Mouse (Mus musculus) macrophage (primary cell): Measurements from ENCODE around the gene Pex5l. TPM values are rescaled to one million over a fixed set of nuclear protein-coding genes. Genes with fewer than 3 reads are reported as not detected.

Experiments
- H3K27ac ChIP-seq: fragments of 350-480 bp; formaldehyde crosslinking; 2 replicates; pipeline ENCODE4 v1.9.0; 2021
- H3K36me3 ChIP-seq: fragments of 350-480 bp; formaldehyde crosslinking; 2 replicates; pipeline ENCODE4 v1.9.0; 2021; ENCODE audit errors: inconsistent target
- H3K4me3 ChIP-seq: fragments of 350-480 bp; formaldehyde crosslinking; 2 replicates; pipeline ENCODE4 v1.9.0; 2021; ENCODE audit errors: inconsistent target
- H3K79me2 ChIP-seq: fragments of 350-480 bp; formaldehyde crosslinking; 2 replicates; pipeline ENCODE4 v1.9.0; 2021; ENCODE audit errors: inconsistent target
- WGBS: methylation state at CpG from one replicate; pipeline ENCODE4 v1.1.7; 2026; ENCODE audit warnings: inconsistent platforms; ENCODE audit not compliant: missing documents; 5-methylcytosine and 5-hydroxymethylcytosine counted together
- polyA plus RNA-seq: library from polyadenylated mRNA; stranded (reverse); fragments of 250-400 nt; gene quantifications from 3 replicates; pipeline ENCODE4 v1.2.4, GENCODE M21; 2018; ENCODE audit warnings: inconsistent platforms
- total RNA-seq, 78 experiments: library from RNA; depleted of rRNA; stranded (reverse); fragments of 250-400 nt; gene quantifications; 1 replicate in 9 of 78; 2 replicates in 24 of 78; 3 replicates in 43 of 78; 4 replicates in 2 of 78; pipeline ENCODE4 v1.2.4; 2018; ENCODE audit warnings: inconsistent platforms in 56 of 78

Pex5l gene
- total RNA-seq (2018; cell fraction: chromatin; rRNA removed) = not detected
- total RNA-seq (2018; cell fraction: cytosol; rRNA removed) = not detected
- not detected for total RNA-seq (2018; cell fraction: nucleus; rRNA removed)
- polyA plus RNA-seq = not detected in 3 replicates

- Histone ChIP-seq H3K36me3 (no peaks in the 10 kb centered on the region), H3K4me3 (no peak within 1 kb of the TSS), H3K79me2 (no peaks in the 10 kb centered on the region), H3K27ac (no peak within 1 kb of the TSS)
- 2% methylated on average over 44 of the region's 88 CpGs for WGBS
Observed at GRCm38 (mm10) chr3:33142901-33143461, at the start of gene Pex5l. TSS of gene Pex5l (minus strand) at chr3:33143247.

- no peak overlapping the region for H3K4me3 ChIP-seq
- no peak overlapping the region for H3K27ac ChIP-seq
- H3K36me3 ChIP-seq = no peaks in the 10 kb centered on the region
- H3K79me2 ChIP-seq = no peaks in the 10 kb centered on the region
- whole genome bisulfite sequencing = 72% methylated on average over 3 of the region's 3 CpGs
Observed at GRCm38 (mm10) chr3:33165186-33165585, 22.1 kb upstream of the Pex5l start.

GRCm38 (mm10) chr3:33163821-33164220, 20.8 kb upstream of the Pex5l start:
- Histone ChIP-seq H3K79me2 (no peaks in the 10 kb centered on the region), H3K4me3 (no peak overlapping the region), H3K27ac (no peak overlapping the region), H3K36me3 (no peaks in the 10 kb centered on the region)

- Histone ChIP-seq H3K4me3 (no peak overlapping the region), H3K27ac (no peak overlapping the region), H3K36me3 (no peaks in the 10 kb centered on the region), H3K79me2 (no peaks in the 10 kb centered on the region)
- WGBS = 78% methylated on average over 7 of the region's 7 CpGs
Observed at GRCm38 (mm10) chr3:33143592-33143991, 545 bp upstream of the Pex5l start.

DNA sequence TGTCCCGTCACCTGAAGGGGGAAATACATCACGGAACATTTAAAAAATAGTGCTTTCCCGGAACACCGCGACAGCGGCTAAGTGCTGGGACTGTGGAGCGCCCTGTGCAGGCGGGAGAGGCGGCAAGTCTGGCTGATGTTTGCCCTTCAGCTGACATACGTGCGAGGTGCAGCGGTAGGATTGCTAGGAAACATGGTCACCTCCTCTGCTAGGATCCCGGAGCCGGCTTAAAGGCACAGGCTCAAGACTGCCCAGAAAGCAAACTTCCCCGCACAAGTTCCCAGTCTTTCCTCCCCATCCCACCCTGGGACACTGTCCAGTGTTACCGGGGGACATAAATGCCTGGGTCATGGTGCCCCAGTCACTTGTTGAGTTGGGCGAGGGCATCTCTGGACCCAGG, 649 bp downstream of the Pex5l start:
- WGBS = 3% methylated on average over 16 of the region's 17 CpGs
- Histone ChIP-seq H3K79me2 (no peaks in the 10 kb centered on the region), H3K36me3 (no peaks in the 10 kb centered on the region), H3K4me3 (no peak overlapping the region), H3K27ac (no peak overlapping the region)

DNA sequence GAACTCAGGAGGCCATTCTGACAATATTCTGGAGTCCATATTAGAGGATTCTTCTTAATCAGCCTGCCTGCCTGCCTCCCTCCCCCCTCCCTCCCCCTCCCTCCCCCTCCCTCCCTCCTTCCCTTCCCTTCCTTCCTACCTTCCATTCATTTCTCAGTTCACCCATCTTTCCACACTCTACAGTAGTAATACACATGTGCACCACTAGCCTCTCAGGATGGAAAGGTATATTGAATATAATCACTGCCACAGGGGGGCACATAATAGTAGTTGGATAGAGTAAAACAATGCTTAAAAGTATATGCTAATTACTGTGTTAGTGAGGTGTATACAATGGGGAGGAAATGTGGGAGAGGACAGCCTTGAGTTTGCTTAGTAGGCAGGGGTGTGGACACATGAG, 13.1 kb downstream of the Pex5l start:
- no peaks in the 10 kb centered on the region for H3K79me2 ChIP-seq
- H3K36me3 ChIP-seq = no peaks in the 10 kb centered on the region
- H3K4me3 ChIP-seq = no peak overlapping the region
- H3K27ac ChIP-seq = no peak overlapping the region

DNA sequence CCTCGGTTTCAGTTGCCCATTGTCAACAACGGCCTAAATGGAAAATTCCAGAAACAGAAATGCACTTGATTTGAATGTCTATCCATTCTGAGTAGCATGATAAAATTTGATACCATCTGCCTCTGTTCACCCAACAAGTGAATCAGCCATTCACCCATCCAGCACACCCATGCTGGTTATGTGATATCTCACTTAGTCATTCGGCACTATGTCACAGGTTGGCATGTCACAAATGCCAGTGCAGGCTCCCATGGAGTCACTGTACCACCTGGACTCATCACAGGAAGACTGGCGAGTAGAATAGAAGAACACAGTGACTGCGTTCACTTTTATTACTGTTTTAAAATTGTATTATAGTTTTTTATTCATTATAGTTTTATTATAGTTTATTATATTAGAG, 18.3 kb downstream of the Pex5l start:
- H3K27ac ChIP-seq = no peak overlapping the region
- 87% methylated on average over 5 of the region's 5 CpGs for WGBS
- no peaks in the 10 kb centered on the region for H3K79me2 ChIP-seq
- H3K36me3 ChIP-seq = no peaks in the 10 kb centered on the region
- no peak overlapping the region for H3K4me3 ChIP-seq

DNA sequence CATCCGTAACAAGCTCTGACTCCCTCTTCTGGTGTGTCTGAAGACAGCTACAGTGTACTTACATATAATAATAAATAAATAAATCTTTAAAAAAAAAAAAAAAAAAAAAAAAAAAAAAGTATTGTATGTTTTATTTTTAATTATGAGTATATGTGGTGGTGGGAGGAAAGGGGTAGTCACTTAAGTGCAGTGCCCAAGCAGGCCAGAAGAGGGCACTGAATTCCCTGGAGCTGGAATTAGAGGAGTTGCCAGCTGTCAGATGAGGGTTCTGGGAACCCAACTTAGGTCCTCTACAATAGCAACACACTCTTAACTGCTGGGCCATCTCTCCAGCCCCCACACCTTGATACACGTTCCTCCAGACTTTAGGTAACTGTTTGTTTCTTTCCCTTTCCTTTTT, 37.3 kb downstream of the Pex5l start:
- 67% methylated on average over 1 of the region's 2 CpGs for whole genome bisulfite sequencing

GRCm38 (mm10) chr3:33103501-33103900, 39.5 kb downstream of the Pex5l start:
- Histone ChIP-seq H3K4me3 (no peak overlapping the region), H3K36me3 (no peaks in the 10 kb centered on the region), H3K27ac (no peak overlapping the region), H3K79me2 (no peaks in the 10 kb centered on the region)
- WGBS = 84% methylated on average over 6 of the region's 6 CpGs

More for the DNA sequence above, 37.3 kb downstream of the Pex5l start:
- Histone ChIP-seq H3K79me2 (no peaks in the 10 kb centered on the region), H3K36me3 (no peaks in the 10 kb centered on the region), H3K27ac (no peak overlapping the region), H3K4me3 (no peak overlapping the region)

DNA sequence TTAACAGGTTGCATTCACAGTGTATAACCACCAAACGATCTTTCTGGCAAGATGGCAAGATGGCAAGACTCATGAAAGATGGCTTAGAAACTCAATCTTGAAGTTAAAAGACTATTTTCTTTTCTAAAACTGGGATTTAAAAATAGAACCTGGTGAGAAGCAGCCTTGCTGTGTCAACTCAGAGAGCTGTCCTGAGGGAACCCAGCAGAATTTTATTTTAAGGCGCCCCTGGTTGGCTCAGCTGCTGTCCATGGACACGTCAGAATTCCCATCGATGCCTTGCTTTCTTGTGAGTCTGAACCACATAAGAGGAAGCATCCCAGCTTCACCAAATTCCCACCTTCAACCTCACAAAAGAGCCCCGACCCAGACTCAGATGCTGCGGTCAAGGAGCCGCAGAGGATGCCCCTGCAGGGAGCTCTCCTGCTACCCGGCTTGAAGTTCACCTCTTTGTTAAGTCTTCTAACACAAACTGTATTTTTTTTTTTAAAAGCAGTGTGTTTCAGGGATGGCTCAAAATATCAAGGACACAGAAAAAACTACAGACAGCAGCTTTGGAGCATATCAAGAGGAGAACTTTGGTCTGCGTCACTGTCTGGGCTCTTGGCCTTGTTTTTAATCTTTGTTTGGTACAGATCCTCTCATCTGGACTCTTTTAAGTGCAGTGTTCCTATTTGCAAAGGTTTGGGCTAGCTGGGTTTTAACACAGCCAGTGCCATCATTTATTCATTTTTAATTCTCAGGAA, 44.3 kb downstream of the Pex5l start:
- Histone ChIP-seq H3K4me3 (no peak overlapping the region), H3K27ac (no peak overlapping the region), H3K79me2 (no peaks in the 10 kb centered on the region), H3K36me3 (no peaks in the 10 kb centered on the region)
- 80% methylated on average over 9 of the region's 9 CpGs for WGBS

DNA sequence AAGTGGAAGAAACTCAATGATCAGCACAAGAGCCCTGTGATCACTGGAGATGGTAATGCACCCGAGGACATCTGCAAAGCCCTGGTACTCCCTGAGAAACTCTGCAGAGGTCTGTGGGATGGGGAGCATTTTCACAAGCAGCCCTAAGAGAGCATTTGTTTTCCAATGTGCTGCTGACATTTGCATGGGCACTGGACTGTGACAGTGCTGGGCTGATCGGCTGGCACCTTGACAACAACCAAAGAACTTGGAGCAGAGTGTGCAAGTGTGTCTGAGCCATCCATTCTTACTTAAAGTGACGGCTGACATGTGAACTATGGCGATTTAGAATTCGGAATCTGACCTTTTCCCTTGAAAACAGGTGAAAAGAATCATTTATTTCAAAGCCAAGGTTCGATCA, 49.4 kb downstream of the Pex5l start:
- Histone ChIP-seq H3K4me3 (no peak overlapping the region), H3K79me2 (no peaks in the 10 kb centered on the region), H3K36me3 (no peaks in the 10 kb centered on the region), H3K27ac (no peak overlapping the region)
- 72% methylated on average over 6 of the region's 6 CpGs for WGBS

GRCm38 (mm10) chr3:33090001-33090400, 53.0 kb downstream of the Pex5l start:
- Histone ChIP-seq H3K79me2 (no peaks in the 10 kb centered on the region), H3K4me3 (no peak overlapping the region), H3K27ac (no peak overlapping the region), H3K36me3 (no peaks in the 10 kb centered on the region)
- WGBS = 41% methylated on average over 9 of the region's 9 CpGs

DNA sequence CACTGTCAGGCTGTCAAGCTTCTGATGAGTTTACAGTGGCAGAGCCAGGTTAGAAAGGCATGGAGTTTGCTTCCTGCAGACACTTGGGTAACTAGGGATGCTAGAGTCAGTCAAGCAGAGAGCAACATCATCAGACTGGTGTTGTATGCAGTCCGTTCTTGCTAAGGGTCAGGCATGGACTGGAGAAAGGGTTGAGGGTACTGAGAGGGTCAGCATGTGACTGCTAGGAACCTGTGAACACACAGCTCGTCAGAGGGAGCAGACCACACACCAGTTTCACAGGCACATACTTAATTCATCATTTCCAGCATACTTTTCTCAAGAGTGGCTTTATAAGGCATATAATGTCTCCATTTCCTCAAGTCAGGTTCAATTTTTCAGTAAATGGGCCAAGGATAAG, 53.6 kb downstream of the Pex5l start:
- 67% methylated on average over 2 of the region's 2 CpGs for WGBS
- H3K4me3 ChIP-seq = no peak overlapping the region
- no peaks in the 10 kb centered on the region for H3K36me3 ChIP-seq
- no peak overlapping the region for H3K27ac ChIP-seq
- no peaks in the 10 kb centered on the region for H3K79me2 ChIP-seq

DNA sequence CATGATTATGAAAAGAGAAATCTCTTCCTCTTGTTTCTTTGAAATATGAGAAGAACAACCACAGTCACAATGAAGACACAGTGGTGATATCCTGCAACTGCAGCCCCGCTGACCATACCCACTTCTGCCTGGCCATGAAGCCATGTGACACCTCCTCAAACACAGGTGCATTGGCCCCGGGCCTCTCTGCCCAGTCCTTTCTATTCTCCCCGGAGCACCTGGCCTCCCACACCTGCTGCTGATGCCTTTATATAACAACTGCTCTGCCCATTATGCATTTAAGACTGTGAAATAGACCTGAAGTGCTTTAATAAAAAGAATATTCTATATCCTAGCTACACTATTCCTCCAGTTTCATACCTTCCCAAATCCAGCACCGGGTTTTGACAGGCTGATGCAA, 54.8 kb downstream of the Pex5l start:
- WGBS = 87% methylated on average over 4 of the region's 4 CpGs
- Histone ChIP-seq H3K27ac (no peak overlapping the region), H3K36me3 (no peaks in the 10 kb centered on the region), H3K79me2 (no peaks in the 10 kb centered on the region), H3K4me3 (no peak overlapping the region)

DNA sequence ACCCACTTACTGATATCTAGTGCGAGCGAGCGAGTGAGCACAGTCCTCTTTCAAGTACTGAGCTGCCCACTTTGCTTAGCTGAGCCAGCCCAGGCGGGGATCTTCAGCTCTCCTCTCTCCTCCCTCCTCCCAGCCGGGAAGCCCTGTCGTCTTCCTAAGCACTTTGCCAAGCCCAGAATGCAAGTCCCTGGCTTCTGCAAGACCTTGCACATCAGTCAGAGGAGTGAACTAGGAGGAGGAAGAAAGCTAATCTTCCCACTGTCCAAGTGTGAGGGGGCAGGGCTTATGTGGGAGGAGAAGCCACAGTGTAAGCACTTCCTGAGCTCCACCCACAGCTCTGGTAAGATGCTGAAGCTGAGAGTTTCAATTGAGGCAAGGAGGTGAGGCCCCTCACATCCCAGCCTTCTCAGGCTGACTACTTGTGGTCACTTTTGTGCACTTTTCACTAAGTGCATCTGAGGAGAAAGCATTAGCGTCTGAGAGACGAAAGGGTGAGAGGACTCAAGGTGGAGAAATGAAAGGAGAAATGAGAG, 60.2 kb downstream of the Pex5l start:
- Histone ChIP-seq H3K79me2 (no peaks in the 10 kb centered on the region), H3K36me3 (no peaks in the 10 kb centered on the region), H3K27ac (no peak overlapping the region), H3K4me3 (no peak overlapping the region)
- WGBS = 44% methylated on average over 8 of the region's 8 CpGs
